Mouse (Mus musculus) forebrain, embryonic 13.5 days (tissue): ENCODE results near the gene Oosp3. TPM values are rescaled to one million over a fixed set of nuclear protein-coding genes. Genes with fewer than 3 reads are reported as not detected.

Source experiments
- ATAC-seq: fragments of 200-750 bp; cut with Nextera tagmentation; 2 replicates; pipeline ENCODE4 v1.8.0; 2017
- H3K27ac ChIP-seq: fragments of 300-500 bp; sonication (generic); 2 replicates; pipeline ENCODE4 v1.5.1; 2015; ENCODE audit warnings: inconsistent platforms, mild to moderate bottlenecking, moderate library complexity
- H3K27me3 ChIP-seq: fragments of 300-500 bp; sonication (generic); 2 replicates; pipeline ENCODE4 v1.6.1; 2015; ENCODE audit warnings: mild to moderate bottlenecking, inconsistent platforms
- H3K36me3 ChIP-seq: fragments of 300-500 bp; sonication (generic); 2 replicates; pipeline ENCODE4 v1.6.1; 2015; ENCODE audit warnings: mild to moderate bottlenecking, inconsistent platforms; ENCODE audit not compliant: poor library complexity, severe bottlenecking
- H3K4me1 ChIP-seq: fragments of 300-500 bp; sonication (generic); 2 replicates; pipeline ENCODE4 v1.6.1; 2015; ENCODE audit warnings: inconsistent platforms
- H3K4me2 ChIP-seq: fragments of 300-500 bp; sonication (generic); 2 replicates; pipeline ENCODE4 v1.6.1; 2015; ENCODE audit warnings: inconsistent platforms, mild to moderate bottlenecking, moderate library complexity
- H3K4me3 ChIP-seq: fragments of 300-500 bp; sonication (generic); 2 replicates; pipeline ENCODE4 v1.5.1; 2015; ENCODE audit warnings: mild to moderate bottlenecking, inconsistent platforms
- H3K9ac ChIP-seq: fragments of 300-500 bp; sonication (generic); 2 replicates; pipeline ENCODE4 v1.6.1; 2015; ENCODE audit warnings: mild to moderate bottlenecking, inconsistent platforms
- H3K9me3 ChIP-seq: fragments of 300-500 bp; sonication (generic); replicated peaks from 2 replicates; pipeline ENCODE4 v1.6.1; 2016; ENCODE audit warnings: inconsistent platforms
- WGBS: fragments of 180-500 bp; shearing (Covaris S2); methylation state at CpG from one replicate; pipeline ENCODE4 v1.1.7; 2015; 5-methylcytosine and 5-hydroxymethylcytosine counted together
- polyA plus RNA-seq: library from polyadenylated mRNA; unstranded; fragments of >200 nt; fragmentation: Nextera tagmentation; extraction: Ambion mirVana; gene quantifications from 2 replicates; pipeline ENCODE4 v1.2.1, GENCODE M21; 2015

The Oosp3 gene
- polyA plus RNA-seq = not detected in 2 replicates

DNA sequence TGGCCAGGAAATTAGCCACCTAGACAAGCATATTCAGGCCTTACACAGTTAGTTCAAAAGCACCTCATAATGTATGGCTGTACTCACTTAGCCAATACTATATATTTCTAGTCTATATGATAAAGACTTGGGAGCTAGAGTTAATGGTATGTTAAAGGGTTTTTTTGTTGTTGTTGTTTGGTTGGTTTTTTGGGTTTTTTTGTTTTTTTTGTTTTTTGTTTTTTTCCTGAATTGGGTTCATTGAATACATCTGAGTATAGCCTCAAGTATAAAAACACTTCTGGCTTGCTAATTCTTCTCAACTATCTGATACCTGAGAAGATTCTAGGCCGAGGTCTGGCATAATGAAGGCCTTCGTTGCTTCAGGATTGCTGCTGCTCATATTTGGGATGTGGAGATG is at the start of gene Oosp3:
TSS of gene Oosp3 (plus strand) at position 301 of the 400 bp plus-strand sequence.
- Histone ChIP-seq H3K36me3 (no peaks in the 10 kb centered on the region), H3K4me3 (no peak within 1 kb of the TSS), H3K27me3 (no peaks in the 10 kb centered on the region), H3K9ac (no peak within 1 kb of the TSS), H3K4me1 (no peaks in the 10 kb centered on the region), H3K27ac (no peak within 1 kb of the TSS), H3K4me2 (no peak within 1 kb of the TSS), H3K9me3 (no peaks in the 10 kb centered on the region)
- WGBS = 85% methylated on average over 2 of the region's 2 CpGs
- no peak for ATAC-seq

DNA sequence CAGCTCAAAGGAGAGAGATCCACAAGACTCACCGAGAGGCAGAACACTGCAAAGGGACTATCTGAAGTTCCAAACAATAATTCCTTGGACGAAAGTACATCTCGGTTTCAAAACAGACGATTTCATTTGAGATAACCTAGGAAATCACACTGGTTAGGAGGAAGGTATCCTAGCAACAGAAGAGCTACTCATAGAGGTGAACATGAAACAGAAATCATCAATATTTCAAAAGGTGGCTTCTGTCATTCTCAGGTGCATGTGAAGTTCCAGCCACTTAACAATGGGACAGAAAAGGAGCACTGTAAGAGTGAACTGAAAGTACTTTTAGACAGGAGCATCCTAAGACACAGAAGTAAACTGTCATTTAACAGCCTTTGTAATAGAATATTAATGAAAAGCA is 47.3 kb upstream of the Oosp3 start:
- no peak overlapping the region for H3K4me2 ChIP-seq
- no peak overlapping the region for H3K27ac ChIP-seq
- no peak overlapping the region for H3K9ac ChIP-seq
- H3K9me3 ChIP-seq = no peaks in the 10 kb centered on the region
- no peaks in the 10 kb centered on the region for H3K4me1 ChIP-seq
- no peak overlapping the region for H3K4me3 ChIP-seq
- no peaks in the 10 kb centered on the region for H3K27me3 ChIP-seq
- ATAC-seq = no peak
- H3K36me3 ChIP-seq = no peaks in the 10 kb centered on the region
- 86% methylated on average over 4 of the region's 4 CpGs for WGBS

DNA sequence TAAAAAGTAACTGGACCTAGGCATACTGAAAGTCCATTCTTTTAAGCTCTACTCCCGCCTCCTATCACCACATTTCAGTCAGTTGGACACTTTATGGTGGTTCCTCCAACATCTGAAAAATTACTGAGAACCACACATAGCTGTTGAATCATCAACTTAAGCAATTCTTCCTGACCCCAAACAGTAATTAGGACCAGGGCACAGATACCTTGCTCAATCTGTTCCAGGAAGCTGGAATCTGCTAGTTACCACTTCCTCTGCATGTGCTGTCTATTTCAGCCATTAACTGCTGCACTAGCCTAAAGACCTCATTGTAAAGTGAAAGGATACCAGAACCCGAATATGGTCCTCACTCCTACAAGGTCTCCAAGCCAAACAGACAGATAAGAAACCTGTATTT is 37.7 kb upstream of the Oosp3 start:
- Histone ChIP-seq H3K4me2 (no peak overlapping the region), H3K4me3 (no peak overlapping the region), H3K27me3 (no peaks in the 10 kb centered on the region), H3K9me3 (no peaks in the 10 kb centered on the region), H3K4me1 (no peaks in the 10 kb centered on the region), H3K36me3 (no peaks in the 10 kb centered on the region), H3K9ac (no peak overlapping the region), H3K27ac (no peak overlapping the region)
- no peak for ATAC-seq
- WGBS = 75% methylated on average over 2 of the region's 2 CpGs

DNA sequence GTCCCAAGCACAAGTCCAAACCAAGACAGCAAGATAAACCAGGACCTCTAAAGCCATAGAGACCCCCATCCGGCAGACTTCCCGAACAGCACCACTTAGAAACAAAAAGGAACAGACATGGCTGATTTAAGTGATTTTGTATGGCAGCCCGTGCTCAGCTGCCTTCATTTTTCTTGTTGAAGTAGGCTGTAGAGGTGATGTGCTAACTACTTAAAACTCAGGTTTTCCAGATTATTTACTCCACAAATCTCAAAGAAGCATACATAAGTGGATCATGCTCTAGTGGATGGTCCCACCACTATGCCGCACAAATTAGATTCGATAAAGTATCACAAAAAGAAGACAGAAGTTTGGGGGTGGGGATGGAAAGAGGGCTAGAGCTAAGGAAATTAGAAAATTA is 36.4 kb upstream of the Oosp3 start, which contains the start of gene Oosp2:
TSS of gene Oosp2 (minus strand) at position 101 of the 400 bp plus-strand sequence.
- Histone ChIP-seq H3K27me3 (no peaks in the 10 kb centered on the region), H3K27ac (no peak within 1 kb of the TSS), H3K36me3 (no peaks in the 10 kb centered on the region), H3K4me1 (no peaks in the 10 kb centered on the region), H3K4me3 (no peak within 1 kb of the TSS), H3K9me3 (no peaks in the 10 kb centered on the region), H3K4me2 (no peak within 1 kb of the TSS), H3K9ac (no peak within 1 kb of the TSS)
- ATAC-seq = no peak
- WGBS = 92% methylated on average over 5 of the region's 5 CpGs

DNA sequence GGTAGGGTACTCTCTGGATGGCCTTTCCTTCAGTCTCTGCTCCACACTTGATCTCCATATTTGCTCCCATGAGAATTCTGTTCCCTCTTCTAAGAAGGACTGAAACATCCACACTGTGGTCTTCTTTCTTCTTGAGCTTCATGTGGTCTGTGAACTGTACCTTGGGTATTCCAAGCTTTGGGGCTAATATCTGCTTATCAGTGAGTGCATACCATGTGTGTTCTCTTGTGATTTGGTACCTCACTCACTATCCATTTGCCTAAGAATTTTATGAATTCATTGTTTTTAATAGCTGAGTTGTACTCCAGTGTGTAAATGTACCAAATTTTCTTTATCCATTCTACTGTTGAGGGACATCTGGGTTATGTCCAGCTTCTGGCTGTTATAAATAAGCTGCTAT is 35.3 kb upstream of the Oosp3 start:
- H3K4me1 ChIP-seq = no peaks in the 10 kb centered on the region
- H3K36me3 ChIP-seq = no peaks in the 10 kb centered on the region
- no peak overlapping the region for H3K4me3 ChIP-seq
- ATAC-seq = no peak
- H3K9ac ChIP-seq = no peak overlapping the region
- H3K4me2 ChIP-seq = no peak overlapping the region
- H3K27ac ChIP-seq = no peak overlapping the region
- H3K9me3 ChIP-seq = no peaks in the 10 kb centered on the region
- no peaks in the 10 kb centered on the region for H3K27me3 ChIP-seq

DNA sequence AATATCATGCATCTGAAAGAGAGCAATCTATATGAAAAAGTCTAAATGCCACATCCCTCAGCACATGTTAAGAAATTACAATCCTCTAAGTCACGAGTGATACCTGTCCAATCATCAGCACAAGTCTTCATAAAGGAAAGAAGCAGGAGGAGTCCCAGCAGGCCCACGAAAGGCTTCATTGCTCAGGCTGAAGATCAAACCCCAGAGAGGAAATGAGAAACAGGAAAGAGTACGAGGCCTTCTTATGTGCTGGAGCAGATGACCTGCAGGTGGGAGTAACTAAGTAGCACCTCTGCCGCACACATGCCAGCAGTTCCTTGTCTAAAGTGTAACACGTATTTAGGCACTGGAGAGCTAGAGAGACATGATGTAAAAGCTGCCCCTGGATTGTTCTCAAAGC is 6.0 kb upstream of the Oosp3 start, which contains the start of gene Oosp1:
TSS of gene Oosp1 (minus strand) at position 312 of the 400 bp plus-strand sequence.
- no peaks in the 10 kb centered on the region for H3K4me1 ChIP-seq
- no peak for ATAC-seq
- no peaks in the 10 kb centered on the region for H3K9me3 ChIP-seq
- H3K36me3 ChIP-seq = no peaks in the 10 kb centered on the region
- WGBS = 75% methylated on average over 5 of the region's 5 CpGs
- no peak within 1 kb of the TSS for H3K9ac ChIP-seq
- no peak within 1 kb of the TSS for H3K27ac ChIP-seq
- no peaks in the 10 kb centered on the region for H3K27me3 ChIP-seq
- no peak within 1 kb of the TSS for H3K4me2 ChIP-seq
- H3K4me3 ChIP-seq = no peak within 1 kb of the TSS

DNA sequence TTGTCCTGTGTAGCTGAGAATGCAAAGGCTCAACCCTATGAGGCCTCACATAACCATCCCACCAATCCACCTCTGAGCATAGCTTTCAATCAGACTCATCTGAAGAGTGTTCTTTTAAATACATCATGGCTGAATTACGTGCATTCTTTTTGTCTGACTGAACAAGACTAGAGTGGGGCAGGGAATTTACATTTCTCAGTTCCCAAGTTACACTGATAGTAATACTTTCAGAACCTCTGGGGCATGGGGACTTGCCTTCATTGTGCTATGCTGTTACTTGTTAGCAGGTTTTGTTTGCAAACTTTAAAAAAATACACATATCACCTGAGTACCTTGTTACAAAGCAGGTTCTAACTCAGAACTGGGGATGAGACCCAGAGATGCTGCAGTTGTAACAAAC is 5.4 kb upstream of the Oosp3 start:
- Histone ChIP-seq H3K9ac (no peak overlapping the region), H3K27me3 (no peaks in the 10 kb centered on the region), H3K4me2 (no peak overlapping the region), H3K9me3 (no peaks in the 10 kb centered on the region), H3K27ac (no peak overlapping the region), H3K4me1 (no peaks in the 10 kb centered on the region), H3K36me3 (no peaks in the 10 kb centered on the region), H3K4me3 (no peak overlapping the region)
- 64% methylated on average over 1 of the region's 1 CpGs for WGBS
- ATAC-seq = no peak

DNA sequence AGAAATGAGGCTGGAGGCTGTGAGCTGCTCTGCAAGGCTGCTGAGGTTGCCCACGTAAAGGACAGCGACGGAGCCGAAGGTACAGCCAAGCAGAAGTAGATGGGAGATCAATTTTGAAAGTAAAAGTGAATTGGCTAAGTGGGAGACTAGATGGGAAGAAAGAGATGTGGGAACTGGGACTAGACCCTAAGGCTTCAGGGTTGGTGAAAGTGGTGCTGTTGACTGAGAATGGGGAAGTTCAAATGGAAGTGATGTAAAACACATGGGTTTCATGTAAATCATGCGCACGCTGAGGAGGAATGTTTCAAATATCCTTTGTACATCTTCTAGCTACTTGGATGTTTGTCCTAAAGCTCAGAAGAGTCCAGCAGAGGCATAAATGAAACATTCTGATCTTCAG is 1.5 kb downstream of the Oosp3 start:
- H3K36me3 ChIP-seq = no peaks in the 10 kb centered on the region
- H3K27ac ChIP-seq = no peak overlapping the region
- ATAC-seq = no peak
- H3K9ac ChIP-seq = no peak overlapping the region
- no peaks in the 10 kb centered on the region for H3K9me3 ChIP-seq
- no peaks in the 10 kb centered on the region for H3K4me1 ChIP-seq
- H3K4me3 ChIP-seq = no peak overlapping the region
- 93% methylated on average over 6 of the region's 6 CpGs for WGBS
- H3K4me2 ChIP-seq = no peak overlapping the region
- H3K27me3 ChIP-seq = no peaks in the 10 kb centered on the region

DNA sequence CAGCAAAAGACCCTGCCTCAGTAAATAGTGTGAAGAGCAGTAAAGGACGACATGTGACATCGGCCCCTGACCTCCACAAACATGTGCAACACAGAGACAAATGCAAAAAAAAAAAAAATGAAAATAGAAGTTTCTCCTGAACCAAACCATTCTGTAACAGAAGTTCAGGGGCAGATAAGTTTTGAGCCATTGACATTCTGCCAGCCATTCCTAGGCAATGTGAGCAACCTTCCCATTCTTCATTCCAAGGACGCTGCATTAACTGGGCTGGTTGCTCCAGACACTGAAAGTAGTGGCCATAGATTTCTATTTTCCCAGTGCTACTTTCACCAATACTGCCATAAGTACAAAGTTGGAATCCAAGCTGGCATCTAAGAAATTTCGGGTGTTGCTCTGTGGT is 15.6 kb downstream of the Oosp3 start:
- Histone ChIP-seq H3K27ac (no peak overlapping the region), H3K9me3 (no peaks in the 10 kb centered on the region), H3K4me2 (no peak overlapping the region), H3K9ac (no peak overlapping the region), H3K36me3 (no peaks in the 10 kb centered on the region), H3K27me3 (no peaks in the 10 kb centered on the region), H3K4me3 (no peak overlapping the region), H3K4me1 (no peaks in the 10 kb centered on the region)
- 83% methylated on average over 4 of the region's 4 CpGs for WGBS
- no peak for ATAC-seq

DNA sequence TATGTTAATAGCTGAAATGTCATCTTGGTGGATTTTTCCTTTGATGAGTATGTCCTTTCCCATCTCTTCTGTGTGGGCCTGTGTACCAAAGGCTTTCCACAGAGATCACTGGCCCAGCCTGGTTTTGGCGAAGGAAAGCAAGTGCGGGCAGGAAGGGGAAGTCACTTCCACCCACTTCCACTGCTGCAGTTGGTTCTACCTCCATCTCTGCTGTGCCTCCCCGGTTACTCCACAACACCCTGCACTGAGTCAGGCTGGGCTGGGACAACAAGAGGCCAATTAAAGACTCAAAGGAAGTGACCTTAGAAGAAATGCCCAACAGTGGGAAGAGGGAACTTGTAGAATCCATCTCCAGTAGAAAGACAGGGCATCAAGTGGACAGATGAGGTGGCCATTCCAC is 23.2 kb downstream of the Oosp3 start:
- Histone ChIP-seq H3K9me3 (no peaks in the 10 kb centered on the region), H3K27me3 (no peaks in the 10 kb centered on the region), H3K36me3 (no peaks in the 10 kb centered on the region), H3K9ac (no peak overlapping the region), H3K4me3 (no peak overlapping the region), H3K27ac (no peak overlapping the region), H3K4me1 (no peaks in the 10 kb centered on the region), H3K4me2 (no peak overlapping the region)
- 88% methylated on average over 3 of the region's 3 CpGs for WGBS
- ATAC-seq = no peak

DNA sequence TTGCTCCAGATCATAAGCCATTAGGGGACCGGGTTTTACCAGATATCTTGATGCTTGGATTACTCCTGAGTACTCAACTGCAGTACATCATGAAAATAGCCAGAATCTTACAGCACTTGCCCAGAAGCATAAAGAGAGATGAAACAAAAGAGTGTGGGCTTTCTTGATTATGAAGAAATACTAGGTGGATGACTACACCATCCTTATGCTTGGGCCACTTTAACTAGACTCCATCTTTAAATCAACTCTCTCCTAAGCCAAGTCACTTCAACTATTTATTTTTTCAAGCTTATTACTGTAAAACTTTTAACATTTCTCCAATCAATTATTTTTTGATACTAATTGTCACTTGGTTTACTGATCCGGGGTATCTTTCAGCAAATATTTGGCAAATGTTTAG is 27.0 kb downstream of the Oosp3 start:
- ATAC-seq = no peak
- Histone ChIP-seq H3K27me3 (no peaks in the 10 kb centered on the region), H3K9me3 (no peaks in the 10 kb centered on the region), H3K36me3 (no peaks in the 10 kb centered on the region), H3K27ac (no peak overlapping the region), H3K4me3 (no peak overlapping the region), H3K9ac (no peak overlapping the region), H3K4me2 (no peak overlapping the region), H3K4me1 (no peaks in the 10 kb centered on the region)
- 92% methylated on average over 2 of the region's 2 CpGs for WGBS

DNA sequence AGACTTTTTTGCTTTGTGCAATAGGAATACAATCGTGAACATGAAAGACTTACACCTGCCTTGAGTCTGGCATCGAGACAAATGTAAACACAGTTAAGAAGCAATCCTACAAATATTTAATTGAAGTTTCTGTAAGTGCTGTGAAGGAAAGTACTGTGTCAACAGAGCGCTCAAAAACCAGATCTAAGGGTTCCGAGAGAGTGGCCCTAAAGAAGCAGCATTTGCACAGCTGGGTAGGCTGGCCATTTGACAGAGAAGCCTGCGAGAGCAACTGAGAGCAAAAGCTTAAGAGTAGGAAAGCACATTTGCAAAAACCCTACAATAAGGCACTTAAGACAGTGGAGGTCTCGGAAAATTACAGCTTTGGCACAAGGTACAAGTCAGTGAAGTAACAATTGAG is 27.4 kb downstream of the Oosp3 start:
- Histone ChIP-seq H3K36me3 (no peaks in the 10 kb centered on the region), H3K4me3 (no peak overlapping the region), H3K9me3 (no peaks in the 10 kb centered on the region), H3K4me1 (no peaks in the 10 kb centered on the region), H3K27me3 (no peaks in the 10 kb centered on the region), H3K4me2 (no peak overlapping the region), H3K9ac (no peak overlapping the region), H3K27ac (no peak overlapping the region)
- WGBS = 82% methylated on average over 6 of the region's 6 CpGs
- no peak for ATAC-seq

DNA sequence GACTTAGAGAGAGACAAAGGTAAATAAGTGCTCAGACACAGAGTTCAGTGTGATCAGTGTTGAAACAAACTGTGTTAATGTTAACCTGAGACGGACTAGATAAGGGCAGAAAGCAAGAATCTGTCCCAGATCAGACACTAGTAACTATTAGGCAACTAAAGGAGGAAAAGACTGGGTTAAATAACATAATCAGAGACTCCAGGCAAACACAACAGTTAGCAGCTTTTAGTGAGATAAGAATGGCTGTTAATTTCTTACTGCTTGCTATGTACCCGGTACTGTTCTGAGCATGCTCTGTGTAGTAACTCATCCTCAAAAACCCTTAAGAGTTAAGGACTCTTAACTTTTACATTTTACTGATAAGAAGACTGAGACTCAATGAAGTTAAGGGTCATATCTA is 29.1 kb downstream of the Oosp3 start:
- 86% methylated on average over 2 of the region's 2 CpGs for WGBS
- Histone ChIP-seq H3K4me3 (no peak overlapping the region), H3K27me3 (no peaks in the 10 kb centered on the region), H3K27ac (no peak overlapping the region), H3K36me3 (no peaks in the 10 kb centered on the region), H3K4me1 (no peaks in the 10 kb centered on the region), H3K9ac (no peak overlapping the region), H3K4me2 (no peak overlapping the region), H3K9me3 (no peaks in the 10 kb centered on the region)
- no peak for ATAC-seq
